Mouse (Mus musculus): ENCODE data around the gene Ror1.

Ror1 gene

GRCm38 (mm10) chr4:100095685-100096595, at the start of gene Ror1:
Ror1 (plus strand) TSS chr4:100095791.
- peak; percentile 43 to 79 for DNase-seq (ENCODE audit: low spot score in 2 of 2)

- no peak for DNase-seq (ENCODE audit: low spot score in 2 of 2)
Measured at GRCm38 (mm10) chr4:100047066-100047465, 48.5 kb upstream of the Ror1 start.

GRCm38 (mm10) chr4:100048351-100048950, 47.1 kb upstream of the Ror1 start:
- no peak for DNase-seq (ENCODE audit: low spot score in 2 of 2)

GRCm38 (mm10) chr4:100051767-100052166, 43.8 kb upstream of the Ror1 start:
- no peak for DNase-seq (ENCODE audit: low spot score in 2 of 2)

GRCm38 (mm10) chr4:100052258-100052657, 43.3 kb upstream of the Ror1 start:
- DNase-seq (ENCODE audit: low spot score in 2 of 2): no peak

- DNase-seq (ENCODE audit: low spot score in 2 of 2): no peak
Measured at GRCm38 (mm10) chr4:100056046-100056445, 39.5 kb upstream of the Ror1 start.

- no peak for DNase-seq (ENCODE audit: low spot score in 2 of 2)
Measured at GRCm38 (mm10) chr4:100056446-100056845, 39.1 kb upstream of the Ror1 start.

- DNase-seq (ENCODE audit: low spot score in 2 of 2): no peak
Measured at GRCm38 (mm10) chr4:100057381-100057780, 38.2 kb upstream of the Ror1 start.

- no peak for DNase-seq (ENCODE audit: low spot score in 2 of 2)
Measured at GRCm38 (mm10) chr4:100058631-100059030, 37.0 kb upstream of the Ror1 start.

- no peak for DNase-seq (ENCODE audit: low spot score in 2 of 2)
Measured at GRCm38 (mm10) chr4:100059811-100060210, 35.8 kb upstream of the Ror1 start.

GRCm38 (mm10) chr4:100061396-100062066, 34.1 kb upstream of the Ror1 start:
- no peak for DNase-seq (ENCODE audit: low spot score in 2 of 2)

GRCm38 (mm10) chr4:100065686-100066085, 29.9 kb upstream of the Ror1 start:
- DNase-seq (ENCODE audit: low spot score in 2 of 2): no peak

- DNase-seq (ENCODE audit: low spot score in 2 of 2): no peak
Measured at GRCm38 (mm10) chr4:100070101-100070500, 25.5 kb upstream of the Ror1 start.

- DNase-seq (ENCODE audit: low spot score in 2 of 2): no peak
Measured at GRCm38 (mm10) chr4:100096596-100097181, 1.1 kb downstream of the Ror1 start.

GRCm38 (mm10) chr4:100097364-100097979, 1.9 kb downstream of the Ror1 start:
- no peak for DNase-seq (ENCODE audit: low spot score in 2 of 2)

- DNase-seq (ENCODE audit: low spot score in 2 of 2): no peak
Measured at GRCm38 (mm10) chr4:100101066-100101820, 5.7 kb downstream of the Ror1 start.

GRCm38 (mm10) chr4:100101844-100102243, 6.3 kb downstream of the Ror1 start:
- DNase-seq (ENCODE audit: low spot score in 2 of 2): no peak

GRCm38 (mm10) chr4:100104241-100104640, 8.7 kb downstream of the Ror1 start:
- DNase-seq (ENCODE audit: low spot score in 2 of 2): no peak

GRCm38 (mm10) chr4:100107593-100107992, 12.0 kb downstream of the Ror1 start:
- DNase-seq (ENCODE audit: low spot score in 2 of 2): no peak

- DNase-seq (ENCODE audit: low spot score in 2 of 2): no peak
Measured at GRCm38 (mm10) chr4:100108551-100108950, 13.0 kb downstream of the Ror1 start.

- DNase-seq (ENCODE audit: low spot score in 2 of 2): no peak
Measured at GRCm38 (mm10) chr4:100114148-100114547, 18.6 kb downstream of the Ror1 start.

Measured in spleen, postnatal 4 days (tissue).